Mouse (Mus musculus) heart, adult 11 months (tissue): ENCODE results near the gene Arih1.
"Not testable (repeated sequence)": the region's sequence is repeated elsewhere in the genome, so short reads cannot be mapped to it uniquely, and the experiment has no call there.

Experiments
- DNase-seq: peaks from one replicate; pipeline ENCODE4 v3.0.0; 2022

Gene Arih1

GRCm38 (mm10) chr9:59458416-59458815, 28.0 kb downstream of the Arih1 start:
- peak; percentile 70 for DNase-seq

- DNase-seq = no peak
Measured at GRCm38 (mm10) chr9:59457671-59458070, 28.7 kb downstream of the Arih1 start.

GRCm38 (mm10) chr9:59455404-59456068, 30.9 kb downstream of the Arih1 start:
- DNase-seq = peak; percentile 70

- DNase-seq = no peak
Measured at GRCm38 (mm10) chr9:59433729-59434128, 52.7 kb downstream of the Arih1 start.

- DNase-seq = no peak
Measured at GRCm38 (mm10) chr9:59431626-59432025, 54.8 kb downstream of the Arih1 start.

DNA sequence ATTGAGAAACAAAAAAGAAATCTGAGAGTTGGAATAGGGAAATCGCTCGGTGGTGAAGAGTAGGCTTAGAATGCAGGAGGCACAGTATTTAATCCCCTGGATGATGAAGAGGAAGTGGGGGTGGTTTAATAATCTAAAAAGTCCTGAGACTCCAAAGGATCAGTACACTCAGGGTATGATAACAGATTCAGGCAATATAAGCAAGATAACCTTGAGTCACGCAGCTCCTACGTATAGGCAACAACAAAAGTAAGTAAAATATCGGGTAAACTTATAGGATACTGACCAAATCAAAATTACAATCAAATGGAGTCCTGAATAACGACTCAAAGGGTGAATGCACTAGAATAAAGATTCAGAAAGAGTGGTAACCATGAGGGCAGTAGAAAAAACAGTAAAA, 65.9 kb downstream of the Arih1 start:
- no peak for DNase-seq

- DNase-seq = no peak
Measured at GRCm38 (mm10) chr9:59407271-59407670, 79.1 kb downstream of the Arih1 start.

- DNase-seq = peak; percentile 88
Measured at GRCm38 (mm10) chr9:59389086-59389485, 97.3 kb downstream of the Arih1 start.

GRCm38 (mm10) chr9:59388311-59388710, 98.1 kb downstream of the Arih1 start:
- DNase-seq = no peak

- DNase-seq = no peak
Measured at GRCm38 (mm10) chr9:59387461-59387860, 99.0 kb downstream of the Arih1 start.

DNA sequence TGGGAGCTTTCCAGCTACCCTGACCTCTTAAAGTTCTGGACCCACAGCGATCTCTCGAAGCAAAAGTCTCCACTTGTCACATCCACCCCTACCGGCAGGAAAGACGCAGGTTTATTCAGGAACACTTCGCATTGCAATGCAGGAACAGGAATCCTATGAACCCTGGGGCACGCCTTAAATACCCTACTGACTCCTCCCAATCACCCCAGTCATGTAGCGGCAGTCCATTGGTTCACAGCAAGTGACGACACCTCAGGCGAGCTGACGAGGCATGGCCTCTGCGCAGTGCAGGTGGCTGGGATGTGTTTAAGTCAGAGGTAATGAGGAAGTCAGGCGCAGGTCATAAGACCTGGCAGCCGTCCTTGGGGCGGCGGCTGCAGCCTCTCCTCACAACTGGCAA, 110.8 kb downstream of the Arih1 start:
- DNase-seq = peak; percentile 68

- DNase-seq = no peak
Measured at GRCm38 (mm10) chr9:59369646-59370045, 116.8 kb downstream of the Arih1 start.

- no peak for DNase-seq
Measured at GRCm38 (mm10) chr9:59369220-59369619, 117.2 kb downstream of the Arih1 start.

DNA sequence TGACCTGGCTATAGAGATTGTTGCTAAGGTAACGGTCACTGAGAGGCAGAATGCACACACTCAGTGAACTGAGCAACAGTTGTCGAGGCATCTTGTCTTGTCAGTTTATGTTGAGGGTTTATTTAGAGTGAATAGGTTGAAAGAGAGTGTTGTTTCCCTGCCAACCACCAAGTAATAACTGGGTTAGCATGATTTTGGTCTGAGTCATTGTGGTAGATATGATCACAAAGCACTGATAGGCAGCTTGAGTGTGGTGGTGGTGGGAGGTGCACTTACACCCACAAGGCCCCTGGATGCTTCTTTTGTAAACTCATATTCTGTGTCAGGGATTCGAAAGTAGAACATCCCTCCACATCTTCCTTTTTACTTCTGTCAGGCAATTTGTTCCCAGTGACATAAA, 125.9 kb downstream of the Arih1 start:
- DNase-seq = not testable (repeated sequence)

- not testable (repeated sequence) for DNase-seq
Measured at GRCm38 (mm10) chr9:59358041-59358440, 128.4 kb downstream of the Arih1 start.

DNA sequence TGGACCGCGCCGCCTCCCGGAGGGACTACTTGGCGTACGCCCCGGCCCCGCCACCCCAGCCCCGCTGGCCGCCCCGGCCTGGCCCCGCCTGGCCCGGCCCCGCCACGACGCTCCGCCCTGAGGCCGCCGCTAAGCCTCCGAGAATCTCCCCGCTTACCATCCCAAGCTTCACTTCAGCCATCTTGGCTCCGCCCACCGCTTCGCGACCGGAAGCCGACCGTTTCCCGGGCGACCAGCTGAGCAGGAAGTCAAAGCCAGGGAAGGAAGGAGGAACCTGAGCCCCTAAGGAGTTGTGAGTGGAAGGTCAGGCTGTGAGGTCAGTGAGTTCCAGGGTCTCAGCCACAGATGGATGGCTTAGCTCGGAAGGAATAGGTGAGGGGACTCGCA, 133.2 kb downstream of the Arih1 start, which contains the start of gene Bbs4:
Gene Bbs4 (minus strand): TSS at position 256 of the 387 bp plus-strand sequence.
- DNase-seq = peak; percentile 99

DNA sequence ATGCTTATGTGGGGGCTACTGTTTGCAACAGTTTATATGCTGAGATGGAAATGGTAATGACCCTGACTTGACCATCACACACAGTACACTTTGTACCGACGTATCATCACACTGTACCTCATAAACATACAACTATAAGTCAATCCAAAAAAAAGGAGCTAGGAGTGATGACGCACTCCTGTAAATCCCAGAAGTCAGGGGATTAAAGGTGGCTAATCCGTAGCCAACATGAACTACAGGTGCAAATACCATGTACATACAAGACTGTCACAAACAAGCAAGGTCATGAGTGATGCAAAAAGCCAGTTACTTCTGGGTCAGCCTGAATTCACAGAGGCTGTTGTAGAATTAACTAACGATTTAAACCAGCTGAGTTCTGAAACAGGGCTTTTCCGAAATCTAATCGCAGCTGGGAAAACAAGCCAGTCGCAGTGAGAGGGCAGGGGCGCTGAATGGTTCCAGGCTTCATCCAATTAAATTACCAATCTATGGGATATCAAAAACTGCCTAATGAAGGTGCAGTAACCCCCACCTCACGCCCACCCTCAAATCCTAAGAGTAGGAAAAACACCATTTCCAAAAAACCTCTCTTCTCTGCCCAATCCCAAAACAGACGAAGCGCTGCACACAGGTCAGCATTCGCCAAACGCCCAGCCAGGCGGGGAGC, 133.7 kb downstream of the Arih1 start:
- DNase-seq = no peak

DNA sequence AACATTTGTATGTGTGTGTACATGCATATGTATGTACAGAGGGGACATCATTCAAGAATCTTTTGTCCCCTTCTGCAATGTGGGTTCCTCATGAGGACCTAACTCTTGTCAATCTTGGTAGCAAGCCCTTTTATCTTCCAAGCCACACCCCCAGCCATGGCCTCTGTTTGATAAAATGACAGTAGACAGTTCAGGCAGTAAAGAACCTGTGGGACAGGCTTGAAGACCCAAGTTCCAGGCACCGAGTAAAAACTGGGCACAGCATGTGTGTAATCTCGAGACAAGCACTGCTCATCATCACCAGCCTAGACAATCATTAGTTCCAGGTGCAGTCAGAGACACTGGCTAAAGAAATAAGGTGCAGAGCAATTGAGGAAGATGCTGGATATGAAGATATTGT, 140.2 kb downstream of the Arih1 start:
- no peak for DNase-seq

- DNase-seq = no peak
Measured at GRCm38 (mm10) chr9:59340002-59340401, 146.4 kb downstream of the Arih1 start.

- DNase-seq = no peak
Measured at GRCm38 (mm10) chr9:59339107-59339506, 147.3 kb downstream of the Arih1 start.

DNA sequence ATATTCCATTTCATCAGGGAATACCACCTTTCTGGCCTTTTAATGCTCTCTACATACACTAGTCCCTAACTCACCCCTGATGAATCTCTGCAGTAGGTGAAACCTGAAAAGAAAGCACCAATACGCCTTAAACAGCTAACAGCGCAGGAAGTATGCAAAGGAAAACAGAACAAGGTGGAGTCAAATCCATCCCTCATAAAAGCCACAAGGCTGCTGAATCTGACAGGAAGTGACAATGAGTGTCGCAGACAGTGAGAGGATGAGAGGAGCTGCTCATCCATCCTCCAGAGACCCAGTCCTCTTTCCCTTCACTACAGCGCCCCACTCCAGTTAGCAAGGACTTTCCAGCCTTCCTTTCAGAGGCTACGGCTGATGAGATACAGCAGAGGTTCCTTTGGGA, 148.0 kb downstream of the Arih1 start:
- DNase-seq = no peak
